Mouse (Mus musculus): Measurements from ENCODE around the gene Nsun2.

Nsun2 gene

DNA sequence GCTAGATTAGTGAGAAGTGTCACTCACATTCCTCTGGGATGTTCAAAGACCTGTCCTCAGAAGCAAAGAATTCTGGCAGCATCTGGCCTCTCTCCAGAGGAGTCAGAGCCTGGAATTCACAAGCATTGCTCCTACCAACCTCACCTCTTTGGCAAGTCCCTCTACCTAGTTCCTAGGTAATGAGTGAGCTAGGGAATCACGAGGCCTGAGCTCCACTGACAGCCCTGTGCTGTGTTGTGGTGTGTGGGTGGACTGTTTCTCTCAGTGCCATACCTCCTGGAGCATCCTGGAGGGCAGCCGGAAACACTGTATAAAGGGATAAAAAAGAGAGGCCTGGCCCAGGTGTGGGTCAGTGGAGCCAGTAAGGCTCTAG is 9.4 kb upstream of the Nsun2 start:
- in situ Hi-C loops (cut with MseI, MboI), result no loop called here

DNA sequence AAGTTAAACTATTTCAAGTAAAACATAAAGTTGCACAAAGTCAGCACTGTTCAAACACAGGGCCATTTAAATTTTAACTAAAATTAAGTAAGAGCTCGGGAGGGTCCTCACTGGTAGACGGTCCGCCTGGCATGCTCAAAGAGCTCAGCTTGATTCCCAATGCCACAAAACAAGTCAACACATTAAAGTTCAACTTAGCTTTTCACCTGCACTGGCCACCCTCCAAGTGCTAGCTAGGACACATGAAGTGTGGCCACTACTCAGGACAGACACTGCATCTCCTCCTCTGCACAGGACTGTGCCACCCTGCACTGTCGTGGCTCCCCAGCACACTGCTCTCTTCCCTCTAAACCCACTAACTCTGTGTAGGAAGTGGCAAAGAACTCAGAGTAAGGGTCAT is 7.7 kb upstream of the Nsun2 start:
- in situ Hi-C loops (cut with MseI, MboI), result no loop called here

DNA sequence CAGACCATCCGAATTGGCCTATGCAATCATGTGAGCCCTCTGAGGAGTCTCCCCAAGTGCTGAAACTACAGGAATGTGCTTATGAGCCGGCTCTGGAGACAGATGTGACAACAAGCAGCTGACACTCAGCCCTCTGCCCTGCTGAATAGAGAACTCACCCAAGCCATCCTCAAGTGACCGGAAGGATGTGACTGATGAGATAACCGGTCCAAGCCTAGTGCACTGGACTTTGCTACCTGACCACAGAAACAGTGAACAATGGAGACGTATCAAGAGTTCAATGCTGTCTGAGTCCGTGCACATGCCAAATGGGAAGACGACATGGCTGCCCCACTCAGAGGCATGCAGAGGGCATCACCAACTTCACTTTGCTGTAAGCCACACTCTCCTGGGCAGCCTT is 5.0 kb upstream of the Nsun2 start:
- in situ Hi-C loops (cut with MseI, MboI), result no loop called here

DNA sequence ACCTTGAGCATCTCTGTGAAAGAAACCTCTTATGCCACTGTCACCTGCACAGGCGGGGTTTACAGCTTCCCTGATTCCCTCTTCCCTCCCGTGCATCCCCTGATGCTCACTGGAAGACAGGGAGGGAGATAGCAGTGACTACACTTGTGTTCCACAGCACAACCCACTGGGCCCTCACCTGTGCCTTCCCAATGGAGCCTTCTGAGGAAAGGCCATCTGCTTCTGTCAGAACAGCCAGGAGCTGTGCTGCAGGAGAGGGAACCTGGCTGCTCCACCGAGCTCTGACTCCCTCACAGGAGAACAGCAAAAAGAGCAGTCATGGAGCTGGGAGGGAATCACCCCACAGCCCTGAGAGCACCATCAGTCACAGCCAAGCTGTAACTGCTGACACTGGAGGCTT is 3.4 kb upstream of the Nsun2 start:
- in situ Hi-C loops (cut with MseI, MboI), result no loop called here

DNA sequence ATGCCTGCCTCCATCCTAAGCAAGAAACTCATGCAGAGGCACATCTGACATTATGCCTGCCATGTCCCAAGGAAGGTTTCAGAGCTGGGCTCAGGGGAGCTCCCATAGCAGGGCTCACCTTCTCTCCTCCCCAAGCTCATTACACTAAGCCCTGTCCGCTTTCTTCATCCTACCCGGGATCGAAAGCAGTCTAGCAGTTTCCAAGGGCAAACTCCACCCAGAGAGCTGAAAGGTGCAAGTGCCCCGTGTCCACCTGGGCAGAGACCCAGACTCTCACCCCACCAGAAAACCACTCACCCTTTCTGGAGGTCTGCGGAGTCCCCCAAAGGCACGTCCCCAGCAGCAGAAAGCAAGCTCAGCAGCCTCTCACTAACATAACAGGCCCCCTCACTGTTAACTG is 2.6 kb upstream of the Nsun2 start:
- in situ Hi-C loops (cut with MseI, MboI), result no loop called here

DNA sequence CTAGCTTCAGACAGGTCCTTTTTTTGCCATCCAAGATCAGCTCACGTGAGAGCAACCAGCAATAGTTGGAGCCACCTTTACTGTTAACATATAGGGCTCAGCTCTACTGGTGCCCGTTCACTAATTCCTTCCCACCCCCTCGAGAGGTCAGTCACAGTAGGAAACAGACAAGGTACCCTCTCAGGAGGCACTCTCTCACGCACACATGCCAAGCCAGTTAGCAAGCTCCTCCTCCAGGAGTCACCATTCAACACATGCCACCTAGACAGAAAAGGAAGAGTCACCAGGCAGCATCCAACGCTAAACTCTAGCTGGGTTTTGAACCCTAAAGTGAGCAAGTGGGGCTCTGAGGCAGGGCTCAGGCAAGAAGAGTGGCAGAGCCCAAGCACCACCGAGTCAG is 2.1 kb upstream of the Nsun2 start:
- in situ Hi-C loops (cut with MseI, MboI), result no loop called here

DNA sequence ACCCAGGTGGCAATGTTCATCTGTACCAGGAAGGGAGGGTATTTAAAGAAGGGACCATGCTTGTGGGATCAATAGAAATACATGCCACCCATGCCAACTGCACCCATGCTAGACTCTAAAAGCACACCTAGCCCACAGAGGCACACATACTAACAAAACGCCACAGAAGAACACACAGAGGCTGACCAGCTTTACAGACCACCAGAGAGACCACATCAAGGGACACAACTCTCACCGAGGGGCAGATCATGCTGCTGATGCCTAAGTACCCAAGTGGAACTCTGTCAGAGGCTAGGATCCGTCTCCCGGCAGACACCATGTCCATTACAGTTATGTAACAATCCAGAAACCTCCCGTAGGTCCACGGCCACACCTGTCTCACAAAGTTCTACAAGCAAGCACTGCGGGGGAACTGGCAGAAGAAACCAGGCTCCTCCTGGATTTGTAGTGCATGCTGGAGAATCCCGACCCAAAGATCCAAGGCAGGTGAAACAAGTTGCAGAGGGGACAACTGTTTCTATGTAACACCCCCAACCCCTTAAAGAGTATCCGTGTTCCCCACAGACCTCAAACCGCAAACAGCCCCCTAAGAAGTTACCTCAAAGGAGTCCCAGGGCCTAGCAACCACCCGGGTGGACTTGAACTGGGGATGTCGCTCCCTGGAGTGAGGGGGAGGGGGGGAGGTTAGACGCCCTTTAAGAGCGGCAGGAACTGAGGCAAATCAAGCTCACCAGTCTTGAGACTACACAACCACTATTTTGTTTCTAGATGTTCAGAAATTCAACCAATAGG is 1.2 kb upstream of the Nsun2 start:
- in situ Hi-C loops (cut with MseI, MboI), result no loop called here

DNA sequence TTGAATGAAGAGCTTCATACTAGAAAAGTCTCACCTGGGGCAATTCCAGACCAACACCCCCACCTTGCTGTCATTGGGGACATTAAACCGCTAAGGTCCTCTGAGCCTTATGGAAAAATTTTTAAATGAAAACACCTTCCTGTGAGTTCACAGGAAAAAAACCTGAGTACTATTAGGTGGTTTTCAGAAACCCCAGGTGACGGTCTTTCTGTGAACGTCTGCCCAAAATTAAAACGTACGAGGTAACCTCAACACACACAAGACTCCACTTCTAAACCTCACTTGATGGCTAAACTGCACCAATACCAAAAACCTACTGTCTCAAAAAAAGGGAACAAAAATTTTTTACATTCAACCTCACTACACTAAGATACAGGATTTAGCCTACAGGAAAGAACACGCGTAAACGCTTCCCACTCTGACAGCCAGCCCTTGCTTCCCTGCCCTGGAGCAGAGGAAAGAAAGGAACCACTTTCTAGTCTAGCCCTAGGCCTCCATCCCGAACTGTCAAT is 597 bp upstream of the Nsun2 start:
- in situ Hi-C loops (cut with MseI, MboI), result no loop called here

DNA sequence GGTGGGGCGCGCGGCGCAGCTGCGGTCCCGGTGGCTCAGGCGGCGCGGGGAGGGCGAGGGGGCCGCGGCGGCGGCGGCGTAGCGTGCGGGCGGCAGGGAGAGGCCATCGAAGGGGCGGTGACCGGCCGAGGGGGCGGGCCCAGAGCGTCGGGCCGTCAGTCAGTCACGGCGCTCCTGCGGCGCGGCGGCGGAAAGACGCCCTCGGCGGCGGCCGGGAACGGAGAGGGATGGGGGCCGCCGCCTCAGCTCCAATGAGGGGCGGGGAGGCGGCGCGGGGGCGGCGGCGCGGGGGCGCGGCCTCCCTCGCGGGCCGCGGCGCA is 748 bp downstream of the Nsun2 start, which contains the start of gene Tent4a:
TSS of gene Tent4a (minus strand) at position 284 of the 320 bp plus-strand sequence.
- in situ Hi-C loops (cut with MseI, MboI), result no loop called here

DNA sequence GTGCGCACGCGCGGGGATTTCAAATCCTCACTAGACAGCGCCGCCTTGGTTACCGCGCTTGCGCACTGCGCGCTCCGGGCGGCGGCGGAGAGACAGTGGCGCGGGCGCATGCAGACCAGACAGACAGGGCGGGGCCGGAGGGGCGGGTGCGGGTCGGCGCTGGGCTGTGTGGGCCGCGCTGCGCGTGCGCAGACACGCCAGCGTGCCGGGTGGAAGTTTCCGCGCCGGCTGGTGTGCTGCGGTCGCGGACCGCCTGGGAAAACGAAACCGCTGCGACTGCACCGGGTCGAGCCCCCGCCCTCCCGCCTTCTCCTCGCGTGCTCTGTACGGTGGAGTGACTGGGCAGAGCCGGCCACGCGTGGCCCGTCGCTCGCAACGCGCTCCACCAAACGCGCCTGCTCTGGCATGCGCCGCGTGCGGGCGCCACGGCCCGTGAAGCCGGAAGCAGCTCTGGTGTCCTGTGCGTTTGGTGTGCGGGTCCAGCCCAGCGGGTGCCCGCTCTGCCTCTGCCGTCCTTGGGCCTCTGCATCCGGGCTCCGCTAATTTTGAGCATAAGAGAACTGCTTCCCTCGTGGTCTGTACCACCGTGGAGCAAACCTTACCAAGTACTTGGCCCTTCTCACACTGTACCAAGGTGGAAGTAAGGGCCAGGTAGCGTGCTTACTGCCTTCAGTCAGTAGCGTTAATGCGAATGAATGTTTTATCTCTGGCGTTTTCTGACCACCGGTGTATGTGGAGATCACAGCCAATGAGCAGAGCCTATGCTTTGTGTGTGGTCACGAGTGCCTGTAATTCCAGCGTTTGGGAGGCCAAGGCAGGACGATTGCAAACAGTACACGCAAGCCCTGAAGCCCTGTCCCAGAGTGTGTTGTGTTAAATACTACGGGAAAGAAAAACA is 1.4 kb downstream of the Nsun2 start:
- in situ Hi-C loops (cut with MseI, MboI), result no loop called here

DNA sequence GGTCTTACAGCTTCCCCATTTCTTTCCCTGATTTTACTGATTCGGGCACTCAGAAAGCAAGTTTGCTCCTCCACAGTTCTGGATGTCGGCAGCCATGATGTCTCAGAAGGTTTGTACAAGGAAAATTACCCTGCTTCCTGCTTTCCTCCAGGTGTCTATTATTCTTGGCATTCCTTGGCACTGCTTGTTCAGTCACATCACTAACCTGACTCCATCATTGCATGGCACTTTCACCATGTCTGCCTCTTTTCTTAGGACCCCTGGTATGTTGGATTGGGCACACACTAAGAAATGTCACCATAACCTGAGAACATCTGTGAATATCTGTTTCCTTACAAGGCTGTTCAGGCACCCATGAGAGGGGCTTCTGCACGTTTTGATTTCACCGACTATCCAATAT is 2.5 kb downstream of the Nsun2 start:
- in situ Hi-C loops (cut with MseI, MboI), result no loop called here

DNA sequence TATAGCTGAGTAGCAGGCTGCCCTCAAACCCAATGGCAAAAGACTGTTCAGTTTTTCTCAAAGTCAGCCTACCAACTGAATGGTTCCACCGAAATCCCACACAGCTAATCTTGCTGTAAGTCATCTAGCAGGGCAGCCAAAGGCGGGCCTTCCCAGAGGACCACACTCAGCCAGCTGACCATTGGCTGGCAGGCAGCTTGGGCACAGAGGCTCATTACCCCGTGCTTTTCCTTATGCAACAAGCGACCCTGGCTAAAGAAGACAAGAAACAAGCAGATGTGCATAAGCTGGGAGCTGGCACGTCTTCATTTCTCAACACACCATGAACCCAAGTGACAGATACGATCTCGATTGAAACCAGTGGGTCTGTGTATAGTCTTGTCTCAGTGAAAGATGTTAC is 3.8 kb downstream of the Nsun2 start:
- in situ Hi-C loops (cut with MseI, MboI), result no loop called here

DNA sequence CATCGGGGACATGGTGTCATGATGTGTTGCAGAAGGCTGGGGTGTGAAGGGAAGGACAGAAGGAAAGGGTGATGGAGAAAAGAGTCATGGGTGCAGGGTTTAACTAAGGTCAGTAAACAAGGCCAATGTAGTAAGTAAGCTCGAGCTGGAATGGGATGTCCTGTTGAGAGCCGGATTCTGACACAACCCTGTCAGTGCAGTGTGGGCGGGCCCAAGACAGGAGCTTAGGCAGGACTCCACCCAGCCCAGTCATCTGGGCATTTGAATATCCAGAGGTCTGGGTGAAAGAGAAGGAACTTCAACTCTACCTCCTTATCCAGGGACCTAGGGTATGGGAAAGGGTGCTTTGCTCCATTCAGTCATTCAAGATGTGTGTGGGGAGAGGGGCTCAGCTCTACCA is 4.8 kb downstream of the Nsun2 start:
- in situ Hi-C loops (cut with MseI, MboI), result no loop called here

DNA sequence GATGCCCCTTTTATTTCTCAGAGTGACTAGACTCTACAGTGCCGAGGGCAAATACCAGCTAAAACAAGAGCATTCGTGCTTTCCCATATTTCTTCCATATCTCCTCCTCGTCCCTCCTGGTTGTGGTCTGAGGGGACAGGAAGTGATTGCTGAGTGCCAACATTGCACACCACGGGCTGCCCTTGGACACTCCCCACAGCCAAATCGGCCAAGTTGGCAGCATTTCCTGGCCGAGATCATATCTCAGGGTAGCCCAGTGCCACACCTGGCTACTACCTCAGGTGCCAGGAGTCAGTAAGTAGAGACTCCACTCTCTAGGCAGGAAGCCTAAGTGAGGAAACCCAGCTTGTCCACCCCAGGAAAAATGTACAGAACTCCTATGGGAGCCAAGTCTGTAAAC is 7.7 kb downstream of the Nsun2 start:
- in situ Hi-C loops (cut with MseI, MboI), result no loop called here

DNA sequence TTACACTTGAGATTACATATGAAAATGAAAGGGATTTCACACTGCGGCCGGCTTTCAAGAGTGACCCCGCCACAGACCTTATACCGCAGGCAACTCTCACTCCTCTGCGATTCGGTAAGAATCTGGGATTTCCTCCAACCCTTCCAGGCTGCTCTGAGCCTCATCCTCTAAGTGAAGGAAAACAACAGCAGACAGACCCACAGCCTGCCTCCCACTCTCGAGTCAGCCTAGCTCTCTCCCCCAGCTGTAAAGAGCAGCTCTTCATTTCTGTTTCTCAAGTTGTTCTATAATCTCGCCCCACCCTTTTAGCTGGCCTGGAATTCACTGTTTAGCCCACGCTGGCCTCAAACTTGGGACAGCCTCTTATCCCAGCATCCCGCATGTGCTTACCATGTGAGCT is 8.2 kb downstream of the Nsun2 start:
- in situ Hi-C loops (cut with MseI, MboI), result no loop called here

DNA sequence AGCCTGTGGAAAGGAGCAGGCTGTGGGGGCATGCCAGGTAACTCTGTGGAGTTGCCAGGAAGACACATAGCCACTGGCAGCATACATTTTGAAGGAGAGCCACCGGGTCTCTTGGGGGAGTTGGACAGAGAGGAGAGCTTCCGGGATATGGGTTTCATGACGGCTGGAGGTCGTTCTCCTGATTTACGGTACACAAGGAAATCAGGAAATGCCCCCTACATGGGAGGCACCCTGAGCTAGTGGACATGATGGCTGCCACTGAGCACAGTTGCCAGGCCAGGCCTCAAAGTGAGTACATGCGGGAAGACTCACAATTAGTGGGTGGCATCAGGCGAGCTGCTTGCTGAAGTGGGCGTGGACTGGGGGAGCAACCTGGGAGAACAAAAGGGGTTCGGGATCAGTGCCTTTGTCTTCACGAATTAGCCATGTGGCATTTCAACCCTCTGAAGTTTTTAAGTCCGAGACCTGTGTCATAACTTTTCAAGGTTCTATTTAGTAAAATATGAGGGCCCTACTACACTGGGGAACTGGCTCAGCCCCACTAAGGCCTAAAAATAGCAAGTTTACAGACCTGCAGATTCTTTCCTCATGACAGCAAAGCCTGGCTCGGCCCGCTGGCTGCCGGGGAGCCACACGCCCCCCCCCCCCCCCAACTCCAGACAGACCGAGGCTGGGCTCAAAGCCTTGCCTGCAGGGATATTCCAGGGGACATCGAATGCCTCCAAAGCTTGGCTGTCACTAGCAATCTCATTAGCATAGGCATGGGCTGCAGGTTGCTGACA is 9.2 kb downstream of the Nsun2 start:
- in situ Hi-C loops (cut with MseI, MboI), result no loop called here

DNA sequence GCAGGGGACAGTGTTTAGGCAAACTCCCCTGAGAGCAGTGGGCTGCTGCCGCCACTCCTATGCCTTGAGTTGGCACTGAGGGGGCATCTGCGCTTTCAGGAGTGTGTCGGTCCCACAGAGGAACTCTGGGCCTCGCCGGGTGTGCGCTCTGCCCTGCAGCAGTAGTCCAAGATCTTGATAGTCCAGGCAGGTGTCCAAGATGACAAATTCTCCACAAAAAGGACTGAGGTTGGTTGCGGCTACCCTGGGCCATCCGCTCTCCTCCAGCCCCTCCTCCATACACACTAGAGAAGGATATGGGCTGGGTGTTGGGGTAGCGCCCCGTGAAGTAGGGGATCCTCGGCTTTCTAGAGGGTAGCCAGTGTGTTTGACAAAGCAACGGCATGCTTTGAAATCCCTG is 10.0 kb downstream of the Nsun2 start:
- in situ Hi-C loops (cut with MseI, MboI), result no loop called here

DNA sequence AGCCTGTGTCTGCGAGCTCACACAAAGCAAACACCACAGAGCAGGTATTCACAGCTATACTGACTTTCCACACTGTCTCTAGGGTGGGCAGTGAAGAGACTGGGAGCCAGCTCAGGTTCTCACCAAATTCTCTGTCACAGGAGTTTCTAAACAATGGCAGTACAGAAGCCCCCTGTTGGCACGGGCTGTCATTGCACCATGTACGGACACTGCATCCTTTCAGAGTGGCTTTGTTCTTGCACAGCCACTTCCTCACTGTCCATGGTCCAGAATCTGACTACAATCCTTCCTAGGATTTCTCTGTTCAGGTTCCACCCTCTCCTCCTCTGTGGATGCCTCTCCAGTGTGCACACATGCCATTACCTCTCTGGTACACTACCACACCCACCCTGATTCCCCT is 11.5 kb downstream of the Nsun2 start:
- in situ Hi-C loops (cut with MseI, MboI), result no loop called here

DNA sequence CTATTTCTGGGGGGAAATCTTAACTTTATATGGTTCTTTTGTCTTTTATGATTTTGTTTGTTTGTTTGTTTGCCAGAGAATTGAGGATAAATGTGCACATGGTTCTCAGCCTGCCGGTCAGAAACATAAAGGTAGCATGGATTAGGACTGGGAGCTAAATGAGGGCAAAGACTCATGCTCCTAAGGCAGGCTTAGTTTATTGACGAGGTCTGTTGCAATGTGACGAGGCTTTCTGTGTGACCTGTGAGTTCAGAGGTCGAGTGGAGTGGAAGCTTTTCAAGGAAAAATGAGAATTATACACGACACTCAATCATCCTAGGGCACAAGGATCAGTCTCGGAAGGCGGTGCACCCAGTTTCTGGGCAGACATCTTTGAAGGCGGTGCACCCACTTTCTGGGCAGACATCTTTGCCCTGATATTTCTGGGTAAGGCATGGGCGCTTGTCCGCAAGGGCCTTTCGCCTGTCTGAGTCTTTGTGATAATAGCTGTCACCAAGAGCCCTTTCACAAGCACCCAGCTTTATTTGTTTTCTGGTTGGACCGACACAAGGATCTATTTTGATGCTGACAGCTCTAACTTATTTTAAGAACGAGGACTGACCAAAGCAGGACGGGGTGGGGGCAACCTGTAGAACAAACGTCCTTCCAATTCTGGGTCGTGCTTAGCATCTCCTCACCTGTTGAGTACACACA is 14.1 kb downstream of the Nsun2 start:
- in situ Hi-C loops (cut with MseI, MboI), result no loop called here

DNA sequence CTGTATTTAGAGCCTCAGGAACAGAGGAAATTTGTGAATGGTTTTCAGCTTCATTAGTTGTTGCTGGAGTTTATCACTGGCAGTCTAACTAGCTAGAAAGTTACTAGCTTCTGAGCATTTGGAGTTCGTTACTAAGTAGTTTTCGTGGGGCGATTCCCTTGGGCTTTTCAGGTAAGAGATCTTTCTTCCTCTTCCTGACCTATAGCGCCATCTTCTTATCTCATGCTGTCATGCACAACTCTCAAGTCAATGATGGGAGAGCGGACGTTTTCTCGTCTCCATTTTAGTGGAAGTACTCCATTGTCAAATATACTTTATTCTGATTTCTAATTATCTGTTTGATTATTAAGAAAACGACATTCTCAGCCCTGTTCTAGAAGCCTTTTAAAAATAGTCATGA is 16.4 kb downstream of the Nsun2 start:
- in situ Hi-C loops (cut with MseI, MboI), result loop anchor here (5.0 to 10.0 kb wide), 2 partner anchors 105 to 107 kb away; no protein-coding TSS in a partner anchor

DNA sequence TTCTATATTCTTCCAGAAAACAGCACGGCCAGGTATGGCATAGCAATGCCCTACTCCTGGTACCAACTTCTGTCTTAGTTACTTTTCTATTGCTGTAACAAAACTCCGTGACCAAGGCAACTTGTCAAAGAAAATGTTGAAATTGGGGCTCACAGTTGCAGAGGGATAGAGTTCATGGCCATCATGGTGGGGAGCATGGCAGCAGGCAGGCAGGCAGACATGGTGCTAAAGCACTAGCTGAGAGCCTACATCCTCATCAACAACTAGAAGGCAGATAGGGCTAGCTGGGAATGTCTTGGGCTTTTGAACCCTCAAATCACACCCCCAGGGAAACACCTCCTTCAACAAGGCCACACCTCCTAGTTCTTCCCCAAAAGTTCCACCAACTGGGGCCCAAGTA is 17.3 kb downstream of the Nsun2 start:
- in situ Hi-C loops (cut with MseI, MboI), result loop anchor here (5.0 to 10.0 kb wide), 2 partner anchors 104 to 106 kb away; no protein-coding TSS in a partner anchor

Data from mouse trophoblast stem cell (cell line).